Mouse (Mus musculus): Measurements from ENCODE around the gene Olfr94.
"Not testable (repeated sequence)": the region's sequence is repeated elsewhere in the genome, so short reads cannot be mapped to it uniquely, and the experiment has no call there.

Olfr94 gene

DNA sequence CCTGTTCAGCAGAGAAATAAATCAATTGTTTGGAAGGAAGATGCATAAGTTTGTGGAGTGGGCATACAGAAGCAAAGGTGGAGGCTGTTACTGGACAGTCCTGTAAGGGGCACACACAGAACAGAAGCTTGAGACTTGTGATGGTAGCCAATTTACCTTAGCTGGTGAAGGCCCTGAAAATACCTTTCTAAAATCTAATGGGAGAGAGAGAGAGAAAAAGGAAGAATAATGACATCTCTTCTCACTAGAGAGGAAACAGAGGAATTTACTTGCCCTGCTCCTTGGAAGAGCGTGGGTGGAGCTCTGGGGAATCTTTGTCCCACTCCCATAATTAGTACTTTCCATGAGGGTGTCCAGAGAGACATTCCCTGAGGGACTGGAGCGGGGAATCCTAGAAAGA is at the start of gene Olfr94:
TSS of gene Olfr94 (minus strand) at position 101 of the 400 bp plus-strand sequence.
- DNase-seq: no peak

DNA sequence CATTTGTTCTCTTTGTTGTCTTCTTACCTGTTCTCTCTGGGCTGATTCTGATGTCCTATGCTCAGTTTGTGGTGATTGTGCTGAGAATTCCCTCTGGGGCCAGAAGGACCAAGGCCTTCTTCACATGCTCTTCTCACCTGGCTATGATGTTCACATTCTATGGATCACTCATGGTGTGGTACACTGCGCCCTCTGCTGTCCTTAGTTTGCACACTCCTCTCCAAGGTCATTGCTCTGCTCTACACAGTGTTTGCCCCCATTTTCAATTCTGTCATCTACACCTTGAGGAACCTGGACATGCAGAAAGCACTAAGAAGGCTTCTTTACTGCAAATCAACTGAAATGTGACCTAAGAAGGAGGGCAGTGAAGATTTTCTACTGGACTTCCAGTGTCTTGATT is 49.8 kb upstream of the Olfr94 start:
- no peak for DNase-seq

DNA sequence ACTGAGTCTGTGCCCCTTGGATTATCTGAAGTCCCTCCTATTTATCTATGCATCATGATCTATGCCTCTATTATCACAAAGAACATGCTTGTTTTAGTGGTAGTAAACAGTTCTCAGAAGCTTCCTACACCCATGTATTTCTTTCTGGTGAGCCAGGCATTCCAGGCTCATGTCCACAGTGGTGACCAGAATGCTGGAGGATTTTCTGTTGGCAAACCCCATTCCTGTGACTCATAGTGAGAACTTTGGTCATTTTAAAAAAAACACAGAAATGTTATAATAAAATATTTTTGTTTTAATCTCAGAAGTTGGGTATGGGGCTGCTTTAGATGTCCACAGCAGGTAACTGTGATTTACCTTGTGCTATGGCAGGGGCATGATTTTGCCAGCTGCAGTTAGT is 48.7 kb upstream of the Olfr94 start:
- DNase-seq: no peak

DNA sequence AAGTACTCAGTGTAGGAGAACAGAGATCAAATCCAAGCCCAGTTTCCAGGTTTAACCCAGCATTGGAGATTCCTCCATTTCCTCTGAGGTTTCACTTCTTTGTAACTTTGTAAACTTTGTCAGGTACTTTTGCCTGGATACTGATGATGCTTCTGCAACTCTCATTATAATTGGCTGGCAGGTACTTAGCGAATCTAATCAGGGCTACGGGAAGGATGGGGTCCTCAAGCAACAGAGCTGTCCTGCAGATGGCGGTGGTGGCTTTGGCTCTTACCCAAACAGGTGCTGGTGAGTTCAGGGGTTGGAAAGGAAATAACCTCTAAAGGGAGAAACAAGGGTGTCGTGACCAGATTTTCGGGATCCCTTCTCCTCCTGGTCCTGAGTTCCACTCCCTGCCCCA is 45.9 kb upstream of the Olfr94 start:
- DNase-seq: peak; percentile 1

DNA sequence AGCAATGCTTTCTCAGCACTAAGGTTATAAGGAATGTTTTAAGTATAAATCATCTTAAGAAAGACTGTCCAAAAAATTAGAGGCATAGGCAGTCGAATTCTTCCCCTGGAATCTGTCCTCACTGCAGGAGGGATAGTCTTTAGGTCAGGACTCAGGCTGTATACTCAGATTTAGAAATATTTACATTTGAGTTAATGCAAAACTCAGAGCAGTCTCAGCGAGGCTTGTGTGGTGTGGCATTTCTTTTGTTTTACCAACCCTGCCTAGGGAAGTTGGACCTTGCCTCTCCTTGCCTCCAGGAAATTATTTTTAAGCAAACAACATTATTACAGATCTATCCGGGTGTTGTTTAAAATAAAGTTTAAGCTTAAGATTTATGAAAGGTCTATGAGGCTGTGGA is 41.4 kb upstream of the Olfr94 start:
- DNase-seq: no peak

DNA sequence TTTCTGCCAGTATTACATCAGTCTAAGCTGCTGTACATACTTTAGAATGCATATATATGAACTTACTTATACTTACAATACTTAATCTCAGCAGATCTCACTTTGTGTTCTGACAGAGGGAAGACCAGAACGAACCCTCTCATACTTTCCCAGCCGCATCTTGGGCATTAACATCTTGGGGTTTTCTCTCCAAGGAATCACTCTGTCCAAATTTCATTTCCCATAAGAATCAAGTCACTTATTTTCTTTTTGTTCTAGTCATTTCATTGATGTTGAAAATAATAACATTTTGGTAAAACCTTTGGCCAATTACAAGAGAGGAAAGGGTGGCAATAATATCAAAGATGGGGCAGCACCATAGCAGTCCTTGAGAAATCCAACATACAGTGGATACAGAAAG is 36.4 kb upstream of the Olfr94 start, which contains the start of gene Olfr97:
TSS of gene Olfr97 (minus strand) at position 101 of the 400 bp plus-strand sequence.
- not testable (repeated sequence) for DNase-seq

DNA sequence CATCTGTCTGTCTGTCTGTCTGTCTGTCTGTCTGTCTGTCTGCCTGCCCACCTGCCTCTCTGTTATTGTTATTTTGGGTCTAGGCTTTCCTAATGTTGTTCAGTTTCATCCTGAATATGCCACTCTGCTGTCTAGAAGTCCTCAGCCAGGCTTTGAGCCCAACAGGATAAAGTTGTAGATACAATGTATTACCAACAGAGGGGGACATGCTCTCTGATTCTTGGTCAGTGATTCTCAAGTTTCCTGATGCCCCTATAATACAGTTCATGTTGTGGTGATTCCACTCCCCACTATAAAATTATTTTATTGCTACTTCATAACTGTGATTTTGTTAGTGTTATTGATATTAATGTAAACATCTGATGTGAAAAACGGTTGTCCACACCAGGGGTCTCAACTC is 21.1 kb upstream of the Olfr94 start:
- no peak for DNase-seq

DNA sequence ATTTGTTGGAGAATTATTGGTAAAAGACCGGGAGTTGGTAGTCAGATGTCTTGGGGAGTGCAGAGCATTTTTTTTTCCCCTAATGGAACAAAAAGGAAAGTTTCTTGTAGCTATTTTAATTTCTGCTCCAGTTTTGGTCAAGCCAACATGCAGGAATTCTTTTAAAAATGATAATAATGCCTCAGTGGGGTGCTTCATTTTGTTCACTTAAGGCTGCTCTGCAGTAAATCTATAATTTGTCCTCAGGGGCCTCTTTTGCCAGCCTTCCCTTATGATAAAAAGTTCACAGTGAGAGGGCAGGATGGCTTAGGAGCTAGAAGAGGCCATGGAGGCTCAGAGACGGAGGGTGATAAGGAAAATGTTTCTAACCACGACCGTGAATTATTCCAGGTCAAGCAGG is 19.1 kb upstream of the Olfr94 start, which contains the start of gene Olfr96:
TSS of gene Olfr96 (plus strand) at position 301 of the 400 bp plus-strand sequence.
- no peak for DNase-seq

DNA sequence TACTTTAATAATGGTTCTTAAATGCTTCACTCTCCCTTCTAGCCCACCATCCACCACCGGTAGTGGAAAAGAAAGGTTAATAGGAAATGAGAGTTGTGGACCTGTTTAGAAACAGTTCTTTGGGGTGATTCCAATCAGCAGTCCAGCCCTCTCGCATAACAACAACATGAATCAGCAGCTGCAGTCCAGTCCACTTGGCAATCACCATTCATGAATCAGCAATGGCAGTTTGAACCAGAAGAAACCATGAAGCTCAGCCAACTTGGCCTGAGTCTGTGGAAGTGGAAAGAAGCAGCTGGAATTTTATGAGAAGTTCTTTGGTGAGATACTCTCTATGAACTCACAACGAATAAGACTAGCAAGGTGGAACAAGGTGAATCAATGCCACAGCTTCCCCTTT is 17.7 kb upstream of the Olfr94 start:
- no peak for DNase-seq

DNA sequence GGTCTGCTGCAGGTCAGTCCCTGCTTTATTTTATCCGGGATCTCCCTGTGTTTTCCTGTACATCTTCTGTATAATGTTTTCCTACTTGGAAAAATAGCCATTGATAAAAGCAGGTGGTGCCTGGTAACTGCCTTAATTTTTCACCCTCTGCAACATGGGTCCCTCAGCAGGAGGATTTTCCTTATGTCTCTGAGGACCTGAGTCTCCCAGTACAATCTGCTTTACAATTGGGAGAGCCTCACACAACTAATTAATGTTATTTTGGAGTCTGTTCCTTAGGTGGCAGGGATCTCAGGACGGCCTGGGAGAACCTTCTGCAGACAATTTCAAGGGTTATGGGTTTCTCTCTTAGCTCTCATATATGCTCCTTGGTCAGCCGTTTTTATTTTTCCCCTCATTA is 12.2 kb upstream of the Olfr94 start, which contains the start of gene Olfr95:
TSS of gene Olfr95 (minus strand) at position 101 of the 400 bp plus-strand sequence.
- DNase-seq: no peak

DNA sequence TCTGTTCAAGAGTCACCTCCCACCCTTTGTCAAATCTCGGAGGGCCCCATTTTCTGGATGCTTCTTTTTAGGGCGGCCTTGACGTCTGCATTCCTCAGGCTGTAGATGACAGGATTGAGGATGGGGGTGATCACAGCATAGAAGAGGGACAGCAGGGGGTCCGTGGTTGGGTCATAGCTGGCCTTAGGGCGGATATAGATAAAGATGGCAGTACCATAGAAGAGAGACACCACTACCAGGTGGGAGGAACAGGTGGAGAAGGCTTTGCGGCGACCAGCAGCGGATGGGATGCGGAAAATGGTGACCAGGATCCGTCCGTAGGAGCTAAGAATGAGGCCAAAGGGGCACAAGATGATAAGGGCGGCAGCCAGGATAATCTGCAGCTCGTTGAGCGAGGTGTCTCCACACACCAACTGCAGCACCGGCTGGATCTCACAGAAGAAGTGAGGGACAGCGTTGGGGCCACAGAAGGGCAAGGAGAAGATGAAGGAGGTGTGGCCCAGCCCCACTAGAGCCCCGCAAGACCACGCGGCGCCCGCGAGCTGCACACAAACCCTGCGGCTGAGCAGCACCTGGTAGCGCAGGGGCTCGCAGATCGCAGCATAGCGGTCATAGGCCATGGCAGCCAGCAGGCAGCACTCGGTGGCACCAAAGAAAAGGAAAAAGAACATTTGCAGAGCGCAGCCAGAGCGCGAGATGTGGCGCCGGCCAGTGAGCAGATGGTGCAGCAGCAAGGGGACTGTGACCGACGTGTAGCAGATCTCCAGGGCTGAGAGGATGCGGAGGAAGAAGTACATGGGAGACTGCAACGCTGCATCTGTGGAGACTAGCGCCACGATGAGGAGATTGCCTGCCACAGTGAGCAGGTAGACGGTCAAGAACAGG is 10.3 kb upstream of the Olfr94 start:
- no peak for DNase-seq

DNA sequence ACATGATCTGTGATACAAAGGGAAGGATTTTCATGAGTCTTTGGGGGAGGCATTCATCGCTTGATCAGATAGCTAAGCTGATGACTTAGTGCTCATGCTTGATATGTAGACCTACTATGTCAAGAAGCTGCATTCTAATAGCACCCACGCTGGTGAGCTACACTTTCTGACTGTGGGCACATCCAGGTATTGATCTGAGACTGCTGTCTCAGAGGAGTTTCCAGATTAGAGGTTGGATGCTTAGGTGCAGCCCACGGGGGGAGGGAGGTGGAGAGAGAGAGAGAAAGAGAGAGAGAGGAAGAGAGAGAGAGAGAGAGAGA is 3.1 kb upstream of the Olfr94 start:
- no peak for DNase-seq

DNA sequence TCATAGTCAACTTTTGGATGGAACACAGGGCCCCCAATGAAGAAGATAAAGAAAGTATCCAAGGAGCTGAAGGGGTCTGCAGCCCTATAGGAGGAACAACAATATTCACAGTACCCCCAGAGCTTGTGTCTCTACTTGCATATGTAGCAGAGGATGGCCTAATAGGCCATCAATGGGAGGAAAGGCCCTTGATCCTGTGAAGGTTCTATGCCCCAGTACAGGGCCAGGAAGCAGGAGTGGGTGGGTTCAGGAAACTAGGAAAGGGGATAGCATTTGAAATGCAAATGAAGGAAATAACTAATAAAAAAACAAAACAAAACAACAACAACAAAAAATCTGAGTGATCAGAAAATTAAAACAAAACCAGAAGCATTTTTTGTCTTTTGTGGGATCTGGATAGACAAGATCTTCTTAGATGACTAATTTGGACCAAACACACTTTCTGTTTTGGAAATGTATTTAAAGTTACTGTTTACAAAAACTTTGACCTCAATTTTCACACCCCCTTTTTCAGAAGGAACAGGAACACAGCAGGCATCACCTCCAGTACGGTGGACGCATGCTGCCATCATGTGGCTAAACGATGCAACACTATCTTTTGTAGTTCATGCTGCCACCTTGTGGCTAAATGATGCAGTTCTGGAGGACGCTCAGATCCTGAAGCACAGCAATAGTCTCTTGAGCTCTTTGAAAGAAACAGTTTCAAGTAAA is 2.6 kb upstream of the Olfr94 start:
- peak; percentile 56 for DNase-seq

DNA sequence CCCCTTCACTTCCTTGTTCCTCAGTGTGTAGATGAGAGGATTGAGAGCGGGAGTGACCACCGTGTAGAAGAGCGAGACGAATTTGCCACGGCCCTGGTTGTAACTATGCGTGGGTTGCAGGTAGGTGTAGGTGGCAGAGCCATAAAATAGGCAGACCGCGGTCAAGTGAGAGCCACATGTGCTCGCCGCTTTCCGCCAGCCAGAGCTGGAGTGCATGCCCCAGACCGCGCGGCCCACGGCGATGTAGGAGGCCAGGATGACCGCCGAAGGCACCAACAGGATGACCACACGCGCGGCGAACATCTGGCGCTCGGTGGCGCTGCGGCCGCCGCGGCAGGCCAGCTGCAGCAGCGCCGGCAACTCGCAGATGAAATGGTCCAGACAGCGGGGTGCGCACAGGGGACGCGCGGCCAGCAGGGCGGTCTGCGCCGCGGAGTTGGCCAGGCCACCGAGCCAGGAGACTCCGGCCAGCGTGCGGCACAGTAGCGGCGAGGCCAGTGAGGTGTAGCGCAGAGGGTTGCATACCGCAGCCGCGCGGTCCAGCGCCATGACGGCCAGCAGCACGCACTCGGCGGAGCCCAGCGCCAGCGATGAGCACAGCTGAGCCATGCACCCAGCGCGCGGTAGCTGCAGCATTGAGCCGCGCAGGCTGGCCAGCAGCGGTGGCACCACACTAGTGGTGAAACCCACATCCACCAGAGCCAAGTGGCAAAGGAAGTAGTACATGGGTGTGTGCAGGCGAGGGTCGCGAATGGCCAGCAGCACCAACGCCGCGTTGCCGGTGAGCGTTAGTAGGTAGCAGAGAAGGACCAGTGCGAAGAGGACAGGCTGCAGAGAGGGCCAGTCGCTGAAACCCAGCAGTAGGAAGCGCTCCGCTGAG is 3.7 kb downstream of the Olfr94 start:
- no peak for DNase-seq

DNA sequence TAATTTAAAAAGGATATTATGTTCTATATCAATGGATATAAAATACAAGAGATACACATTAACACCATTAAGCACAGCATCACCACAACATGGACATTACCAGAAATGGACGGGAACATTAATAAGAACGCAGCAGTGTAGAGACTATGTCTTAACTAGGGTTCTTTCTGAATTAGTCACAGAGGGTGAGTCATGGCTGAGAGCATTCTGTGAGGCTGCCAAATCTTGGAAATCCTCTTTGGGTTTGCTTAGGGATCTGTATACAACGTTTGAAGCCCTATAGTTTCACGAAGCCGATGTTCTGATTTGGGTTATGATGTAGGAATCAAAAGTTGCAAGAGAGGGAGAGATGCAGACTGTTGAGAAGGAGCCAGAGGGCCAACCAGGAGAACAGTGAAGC is 6.0 kb downstream of the Olfr94 start:
- no peak for DNase-seq

DNA sequence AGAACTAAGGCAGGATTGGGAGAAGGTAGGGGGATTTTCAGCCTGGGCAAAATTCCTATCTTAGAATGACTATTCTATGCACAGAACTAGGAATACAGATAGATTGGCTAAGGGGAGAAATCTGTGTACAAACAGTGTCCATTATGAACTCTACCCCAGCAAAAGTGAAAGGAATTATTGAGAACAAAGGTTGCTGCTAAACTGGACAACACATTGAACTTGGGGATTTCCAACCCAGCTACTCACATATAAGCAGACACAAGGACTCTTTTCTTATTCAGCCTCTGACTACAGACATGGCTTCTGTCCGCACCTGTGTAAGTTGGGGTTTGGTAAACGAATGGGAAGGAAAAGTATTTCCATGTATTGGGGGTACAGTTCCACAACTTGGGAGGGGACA is 7.1 kb downstream of the Olfr94 start, which contains the start of gene Ubd:
TSS of gene Ubd (plus strand) at position 237 of the 400 bp plus-strand sequence.
- DNase-seq: no peak

DNA sequence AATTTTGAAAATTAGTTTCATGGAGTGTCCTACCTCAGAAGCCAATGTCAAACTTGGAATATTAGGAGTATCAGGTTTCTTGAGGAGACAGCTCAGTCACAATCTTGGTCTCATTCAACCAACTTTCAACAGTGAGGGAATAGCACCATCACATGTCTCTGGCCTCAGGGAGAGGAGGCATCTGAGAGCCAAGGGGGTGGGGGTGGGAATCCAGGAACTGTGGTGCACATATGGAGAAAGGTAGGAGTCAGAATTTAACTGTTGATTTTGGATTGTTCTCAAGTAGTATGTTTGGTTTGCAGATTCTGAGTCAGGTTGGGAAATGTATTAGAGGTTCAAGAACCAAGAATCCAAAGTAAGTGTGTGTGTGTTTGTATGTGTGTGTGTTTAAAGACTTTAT is 7.8 kb downstream of the Olfr94 start:
- DNase-seq: no peak

DNA sequence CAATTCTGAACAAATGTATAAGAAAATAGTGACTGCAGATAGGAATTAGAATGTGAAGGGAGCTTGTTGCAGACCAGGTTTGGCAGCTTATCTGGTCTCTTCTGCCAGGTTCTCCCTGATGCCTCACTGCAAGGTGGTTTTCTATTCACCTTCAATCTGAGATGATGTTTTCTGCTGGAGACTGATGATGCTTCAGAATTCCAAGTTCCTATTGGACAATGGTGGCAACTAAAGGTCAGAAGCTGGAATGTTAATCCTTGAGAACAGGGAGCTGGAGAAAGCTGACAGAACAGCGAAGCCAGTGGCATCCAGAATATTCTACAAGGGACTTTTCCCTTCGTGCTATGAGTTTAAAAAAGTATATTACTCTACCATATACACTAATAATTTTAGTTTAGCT is 10.1 kb downstream of the Olfr94 start:
- peak; percentile 10 for DNase-seq

DNA sequence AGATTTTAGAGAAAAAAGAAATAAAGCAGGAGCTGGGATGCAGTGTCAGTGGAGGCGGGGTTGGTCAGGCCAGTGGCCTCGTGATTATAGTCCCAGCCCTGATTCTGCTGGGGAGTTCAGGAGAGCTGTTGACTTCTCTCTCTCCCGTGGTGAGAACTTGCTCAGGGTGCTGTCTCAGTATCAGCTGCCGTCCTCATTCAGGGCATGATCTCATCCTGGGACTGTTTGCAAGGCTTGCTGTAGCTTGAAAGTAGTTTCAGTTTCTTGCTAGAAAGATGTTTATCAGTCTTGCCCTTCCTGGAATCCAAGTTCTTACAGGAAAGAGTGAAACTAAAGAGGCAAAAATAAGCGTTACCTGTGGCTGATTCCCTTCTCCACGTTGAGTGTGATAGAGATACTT is 15.3 kb downstream of the Olfr94 start:
- DNase-seq: no peak

DNA sequence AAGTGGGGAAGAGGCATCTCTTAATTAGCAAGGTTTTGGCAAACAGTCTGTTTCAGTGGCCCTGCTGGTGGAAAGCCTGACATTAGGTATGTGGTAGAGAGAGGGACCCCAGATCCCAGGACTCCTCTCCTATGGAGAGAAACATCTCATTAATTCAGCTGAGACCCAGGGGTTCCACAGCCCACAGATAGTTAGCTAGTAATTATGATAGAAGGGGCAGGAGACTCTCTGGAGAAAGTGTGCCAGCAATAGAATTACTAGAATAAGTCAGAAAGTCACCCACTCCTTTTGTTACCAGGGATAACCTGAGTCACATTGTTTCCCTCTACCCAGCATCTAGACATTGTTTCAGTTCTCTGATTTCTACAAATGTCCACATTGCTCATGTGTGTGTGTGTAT is 39.4 kb downstream of the Olfr94 start, which contains the start of gene Olfr93:
TSS of gene Olfr93 (minus strand) at position 101 of the 400 bp plus-strand sequence.
- DNase-seq: no peak
